Comparison of ENCODE assay signal across 27 mouse cellular contexts in the genomic region with DNA sequence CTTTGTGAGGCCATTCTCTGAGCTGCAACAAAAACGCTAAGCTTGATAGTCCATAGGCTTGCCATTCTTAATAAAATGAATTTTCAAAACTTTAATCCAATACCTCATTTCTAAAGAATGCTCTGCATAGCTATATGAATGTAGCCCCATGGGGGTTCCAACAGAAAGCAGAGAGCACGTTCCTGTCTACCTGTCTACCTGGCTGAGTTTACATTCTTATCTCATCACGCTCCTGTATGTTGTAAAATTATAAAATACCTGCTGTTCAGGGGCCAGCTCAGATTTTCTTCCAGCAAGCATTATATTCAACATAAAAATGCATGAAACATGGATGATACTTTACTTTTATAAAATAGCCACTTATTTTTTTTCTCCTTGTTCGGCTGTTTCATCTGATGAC.
"Had no signal": no experiment of that assay in that cellular context is flagged by ENCODE, and none has a peak within 500 bp of the region (broad histone marks: within the 10 kb centered on the region; RNA-seq: fewer than 3 reads in every experiment).

No protein-coding gene starts in this region.

- H3K27me3 ChIP-seq: embryonic facial prominence, embryonic 12.5 days; embryonic facial prominence, embryonic 13.5 days; embryonic facial prominence, embryonic 15.5 days; forebrain, embryonic 12.5 days; forebrain, embryonic 13.5 days; forebrain, embryonic 15.5 days had no signal

- ATAC-seq: forebrain, embryonic 13.5 days; forebrain, embryonic 14.5 days; forebrain, embryonic 15.5 days; forebrain, embryonic 16.5 days; forebrain, postnatal 0 days had no signal

- H3K9ac ChIP-seq: embryonic facial prominence, embryonic 12.5 days; embryonic facial prominence, embryonic 13.5 days; embryonic facial prominence, embryonic 15.5 days; forebrain, embryonic 12.5 days; forebrain, embryonic 13.5 days; forebrain, embryonic 15.5 days; forebrain, postnatal 0 days had no signal

- H3K36me3 ChIP-seq: embryonic facial prominence, embryonic 10.5 days; embryonic facial prominence, embryonic 12.5 days; embryonic facial prominence, embryonic 13.5 days; embryonic facial prominence, embryonic 15.5 days; forebrain, embryonic 10.5 days; forebrain, embryonic 12.5 days; forebrain, embryonic 15.5 days had no signal

- H3K27ac ChIP-seq: embryonic facial prominence, embryonic 10.5 days; embryonic facial prominence, embryonic 12.5 days; embryonic facial prominence, embryonic 13.5 days; embryonic facial prominence, embryonic 15.5 days; forebrain, embryonic 10.5 days; forebrain, embryonic 12.5 days; forebrain, embryonic 13.5 days; forebrain, embryonic 15.5 days; gastrocnemius, adult 2 months had no signal

- H3K4me2 ChIP-seq: embryonic facial prominence, embryonic 12.5 days; embryonic facial prominence, embryonic 13.5 days; embryonic facial prominence, embryonic 15.5 days; forebrain, embryonic 12.5 days; forebrain, embryonic 13.5 days; forebrain, embryonic 15.5 days had no signal

- H3K4me3 ChIP-seq: embryonic facial prominence, embryonic 10.5 days; embryonic facial prominence, embryonic 12.5 days; embryonic facial prominence, embryonic 13.5 days; embryonic facial prominence, embryonic 15.5 days; erythroblast, embryonic 14.5 days; forebrain, embryonic 10.5 days; forebrain, embryonic 12.5 days; forebrain, embryonic 13.5 days; forebrain, embryonic 15.5 days; gastrocnemius, adult 2 months had no signal

- DNase-seq: cerebellum, adult 2 months; cerebellum, adult 8-10 months; cerebellum, adult 9-10 months; cerebellum, adult 9-11 months; cerebellum, postnatal 10 days; cerebellum, postnatal 14 days; cerebellum, postnatal 25 days; cerebellum, postnatal 36 days; embryo, embryonic 11 days; forebrain, postnatal 0 days; gastrocnemius, adult 2 months; gastrocnemius, postnatal 10 days; gastrocnemius, postnatal 14 days; gastrocnemius, postnatal 25 days; gastrocnemius, postnatal 36 days; heart, adult 18-20 months had no signal

- H3K4me1 ChIP-seq: embryonic facial prominence, embryonic 10.5 days; embryonic facial prominence, embryonic 12.5 days; embryonic facial prominence, embryonic 13.5 days; embryonic facial prominence, embryonic 15.5 days; forebrain, embryonic 10.5 days; forebrain, embryonic 12.5 days; forebrain, embryonic 13.5 days; forebrain, embryonic 15.5 days had no signal

- H3K9me3 ChIP-seq: embryonic facial prominence, embryonic 10.5 days; embryonic facial prominence, embryonic 12.5 days; embryonic facial prominence, embryonic 13.5 days; embryonic facial prominence, embryonic 15.5 days; forebrain, embryonic 10.5 days; forebrain, embryonic 12.5 days; forebrain, embryonic 13.5 days; forebrain, embryonic 15.5 days had no signal
